Mouse (Mus musculus) MEL (cell line): ENCODE results near the gene Pdcd1. TPM values are rescaled to one million over a fixed set of nuclear protein-coding genes. Genes with fewer than 3 reads are reported as not detected.

Source experiments
- DNase-seq: peaks from one replicate; pipeline ENCODE4 v3.0.0; 2011; ENCODE audit warnings: low read depth, low spot score
- H3K27ac ChIP-seq: 2 replicates; pipeline ENCODE4 v1.5.1; 2012; ENCODE audit warnings: low read depth, mild to moderate bottlenecking, control low read depth, low read length, moderate library complexity; ENCODE audit not compliant: control insufficient read depth
- H3K27me3 ChIP-seq, 2 experiments: fragments of 150-350 bp in 1 of 2; sonication (generic) in 1 of 2; 2 replicates each; pipeline ENCODE4 v1.6.1; 2012; ENCODE audit warnings: low read length in 2 of 2, mild to moderate bottlenecking in 2 of 2, improper control_type of control experiment in 1 of 2, moderate library complexity in 1 of 2; ENCODE audit not compliant: insufficient read depth in 2 of 2, control insufficient read depth in 1 of 2
- H3K36me3 ChIP-seq, 2 experiments: 2 replicates each; pipeline ENCODE4 v1.6.1; 2012 to 2014; ENCODE audit warnings: low read length in 2 of 2, improper control_type of control experiment in 1 of 2, inconsistent platforms in 1 of 2, mild to moderate bottlenecking in 1 of 2; ENCODE audit not compliant: insufficient read depth in 2 of 2, control insufficient read depth in 1 of 2
- H3K4me1 ChIP-seq, 2 experiments: fragments of 150-350 bp in 1 of 2; sonication (generic) in 1 of 2; 2 replicates each; pipeline ENCODE4 v1.6.1; 2012; ENCODE audit warnings: low read length in 2 of 2, improper control_type of control experiment in 1 of 2, mild to moderate bottlenecking in 1 of 2; ENCODE audit not compliant: insufficient read depth in 2 of 2, control insufficient read depth in 1 of 2
- H3K4me3 ChIP-seq, 2 experiments: fragments of 150-350 bp in 1 of 2; sonication (generic) in 1 of 2; 2 replicates each; pipeline ENCODE4 v1.5.1; 2012; ENCODE audit warnings: low read depth in 2 of 2, low read length in 2 of 2, mild to moderate bottlenecking in 2 of 2, moderate library complexity in 2 of 2, control low read depth in 1 of 2, improper control_type of control experiment in 1 of 2; ENCODE audit not compliant: control insufficient read depth in 1 of 2, insufficient read depth in 1 of 2
- H3K79me2 ChIP-seq: 2 replicates; pipeline ENCODE4 v1.6.1; 2012; ENCODE audit warnings: mild to moderate bottlenecking, low read length, moderate library complexity; ENCODE audit not compliant: control insufficient read depth, poor library complexity, insufficient read depth
- H3K9ac ChIP-seq: 2 replicates; pipeline ENCODE4 v1.6.1; 2012; ENCODE audit warnings: low read depth, mild to moderate bottlenecking, control low read depth, low read length, moderate library complexity; ENCODE audit not compliant: control insufficient read depth, poor library complexity, severe bottlenecking
- H3K9me3 ChIP-seq: fragments of 150-350 bp; sonication (generic); replicated peaks from 2 replicates; pipeline ENCODE4 v1.6.1; 2012; ENCODE audit warnings: mild to moderate bottlenecking, low read length, improper control_type of control experiment, moderate library complexity; ENCODE audit not compliant: insufficient read depth
- BHLHE40 ChIP-seq: IDR thresholded peaks from 2 replicates; pipeline ENCODE4 v1.6.1; 2012; ENCODE audit warnings: low read depth, mild to moderate bottlenecking, inconsistent platforms, low read length, improper control_type of control experiment, borderline replicate concordance
- CHD1 ChIP-seq: IDR thresholded peaks from 2 replicates; pipeline ENCODE4 v1.6.1; 2012; ENCODE audit warnings: low read depth, mild to moderate bottlenecking, inconsistent platforms, low read length, improper control_type of control experiment
- CHD2 ChIP-seq: IDR thresholded peaks from 2 replicates; pipeline ENCODE4 v1.6.1; 2011; ENCODE audit warnings: low read length, improper control_type of control experiment
- E2F4 ChIP-seq: IDR thresholded peaks from 2 replicates; pipeline ENCODE4 v1.6.1; 2011; ENCODE audit warnings: low read depth, low read length, improper control_type of control experiment, borderline replicate concordance
- ELF1 ChIP-seq: IDR thresholded peaks from 2 replicates; pipeline ENCODE4 v1.6.1; 2014; ENCODE audit warnings: low read depth, mild to moderate bottlenecking, inconsistent platforms, low read length, improper control_type of control experiment, moderate library complexity
- EP300 ChIP-seq, 2 experiments: IDR thresholded peaks; 2 replicates each; pipeline ENCODE4 v1.6.1; 2011; ENCODE audit warnings: improper control_type of control experiment in 2 of 2, low read length in 2 of 2, low read depth in 1 of 2, mild to moderate bottlenecking in 1 of 2
- ETS1 ChIP-seq: IDR thresholded peaks from 2 replicates; pipeline ENCODE4 v1.6.1; 2012; ENCODE audit warnings: low read depth, mild to moderate bottlenecking, inconsistent platforms, low read length, improper control_type of control experiment, moderate library complexity
- GABPA ChIP-seq: IDR thresholded peaks from 2 replicates; pipeline ENCODE4 v1.6.1; 2012; ENCODE audit warnings: low read depth, mild to moderate bottlenecking, inconsistent platforms, low read length, improper control_type of control experiment, moderate library complexity
- HCFC1 ChIP-seq: IDR thresholded peaks from 2 replicates; pipeline ENCODE4 v1.6.1; 2012; ENCODE audit warnings: low read depth, mild to moderate bottlenecking, inconsistent platforms, low read length, improper control_type of control experiment, moderate library complexity
- JUND ChIP-seq: IDR thresholded peaks from 2 replicates; pipeline ENCODE4 v1.6.1; 2011; ENCODE audit warnings: low read depth, mild to moderate bottlenecking, improper control_type of control experiment, low read length
- MAFK ChIP-seq: IDR thresholded peaks from 2 replicates; pipeline ENCODE4 v1.6.1; 2011; ENCODE audit warnings: low read depth, mild to moderate bottlenecking, low read length, improper control_type of control experiment, borderline replicate concordance
- MAX ChIP-seq: IDR thresholded peaks from 2 replicates; pipeline ENCODE4 v1.6.1; 2011; ENCODE audit warnings: low read length, improper control_type of control experiment
- MAZ ChIP-seq: IDR thresholded peaks from 2 replicates; pipeline ENCODE4 v1.6.1; 2012; ENCODE audit warnings: low read depth, mild to moderate bottlenecking, inconsistent platforms, low read length, improper control_type of control experiment
- MYC ChIP-seq: IDR thresholded peaks from 2 replicates; pipeline ENCODE4 v1.6.1; 2011; ENCODE audit warnings: low read depth, mild to moderate bottlenecking, low read length, improper control_type of control experiment, moderate library complexity
- POLR2A ChIP-seq, 2 experiments: IDR thresholded peaks; 2 replicates each; pipeline ENCODE4 v1.6.1; 2011 to 2012; ENCODE audit warnings: low read length in 2 of 2, mild to moderate bottlenecking in 2 of 2, control low read depth in 1 of 2, improper control_type of control experiment in 1 of 2, low read depth in 1 of 2, moderate library complexity in 1 of 2; ENCODE audit not compliant: control insufficient read depth in 1 of 2, insufficient read depth in 1 of 2, poor library complexity in 1 of 2
- POLR2AphosphoS2 ChIP-seq: IDR thresholded peaks from 2 replicates; pipeline ENCODE4 v1.6.1; 2011; ENCODE audit warnings: low read length, improper control_type of control experiment
- SMC3 ChIP-seq: IDR thresholded peaks from 2 replicates; pipeline ENCODE4 v1.6.1; 2011; ENCODE audit warnings: low read depth, low read length, improper control_type of control experiment
- UBTF ChIP-seq: IDR thresholded peaks from 2 replicates; pipeline ENCODE4 v1.6.1; 2012; ENCODE audit warnings: low read depth, mild to moderate bottlenecking, inconsistent platforms, low read length, improper control_type of control experiment, moderate library complexity, borderline replicate concordance; ENCODE audit not compliant: insufficient read depth
- USF2 ChIP-seq, 2 experiments: IDR thresholded peaks; 2 replicates each; pipeline ENCODE4 v1.6.1; 2011 to 2012; ENCODE audit warnings: improper control_type of control experiment in 2 of 2, low read length in 2 of 2, borderline replicate concordance in 1 of 2, inconsistent platforms in 1 of 2, low read depth in 1 of 2, mild to moderate bottlenecking in 1 of 2; ENCODE audit not compliant: insufficient read depth in 1 of 2
- ZC3H11A ChIP-seq: IDR thresholded peaks from 2 replicates; pipeline ENCODE4 v1.6.1; 2012; ENCODE audit warnings: low read depth, mild to moderate bottlenecking, inconsistent platforms, low read length, improper control_type of control experiment
- ZKSCAN1 ChIP-seq: IDR thresholded peaks from 2 replicates; pipeline ENCODE4 v1.6.1; 2012; ENCODE audit warnings: low read depth, mild to moderate bottlenecking, inconsistent platforms, low read length, improper control_type of control experiment, moderate library complexity
- polyA plus RNA-seq, 2 experiments: library from polyadenylated mRNA; stranded (reverse) in 1 of 2; unstranded in 1 of 2; fragments of >175 nt in 1 of 2; fragments of >200 nt in 1 of 2; gene quantifications; 2 replicates each; pipeline versions ENCODE4 v1.2.1 to v1.2.4; 2012; ENCODE audit warnings: low replicate concordance in 2 of 2, low read depth in 1 of 2; ENCODE audit not compliant: insufficient read length in 2 of 2, insufficient read depth in 1 of 2, missing spikeins in 1 of 2
- total RNA-seq: library from RNA; depleted of rRNA; stranded (reverse); fragments of 300-350 nt; gene quantifications from 2 replicates; pipeline ENCODE4 v1.2.3, GENCODE M21; 2012

Pdcd1 gene
- total and polyA plus RNA-seq, 3 experiments = 0.13 TPM; not detected in 2

- no peak overlapping the region for H3K27ac ChIP-seq
- H3K9ac ChIP-seq = no peak overlapping the region
- H3K4me3 ChIP-seq = no peak overlapping the region
- H3K79me2 ChIP-seq = no peaks in the 10 kb centered on the region
- H3K4me1 ChIP-seq = peaks cover under 1% of the 10 kb centered on the region in 2 experiments
- H3K27me3 ChIP-seq = peaks cover 0 to 5% of the 10 kb centered on the region in 2 experiments; a peak in 3 of 4 replicates
- TF ChIP-seq ELF1 (no peak), MYC (no peak), GABPA (no peak), POLR2AphosphoS2 (no peak), SMC3 (no peak), MAZ (no peak), JUND (no peak), USF2 (IDR thresholded peaks at IDR 0.05; ENCODE audit: borderline replicate concordance in 1 of 2, insufficient read depth in 1 of 2, low read depth in 1 of 2, low read length in 2 of 2) (no peak), CHD2 (no peak), CHD1 (no peak), BHLHE40 (no peak), POLR2A (IDR thresholded peaks at IDR 0.05; ENCODE audit: control insufficient read depth in 1 of 2, insufficient read depth in 1 of 2, low read depth in 1 of 2, low read length in 2 of 2, poor library complexity in 1 of 2) (no peak), UBTF (no peak), MAFK (no peak), E2F4 (no peak), ETS1 (no peak), ZKSCAN1 (no peak), ZC3H11A (no peak), MAX (no peak)
- peaks cover 0 to 1% of the 10 kb centered on the region in 2 experiments; a peak in 1 of 4 replicates for H3K36me3 ChIP-seq
- no peak for DNase-seq
- H3K9me3 ChIP-seq = no peaks in the 10 kb centered on the region
These were observed 24.7 kb downstream of the Pdcd1 start for GRCm38 (mm10) chr1:94027506-94028108.

- no peaks in the 10 kb centered on the region for H3K9me3 ChIP-seq
- H3K9ac ChIP-seq = no peak within 1 kb of the TSS
- no peaks in the 10 kb centered on the region for H3K4me1 ChIP-seq
- TF ChIP-seq SMC3 (no peak), UBTF (no peak), EP300 (IDR thresholded peaks at IDR 0.05; ENCODE audit: low read depth in 1 of 2, low read length in 2 of 2) (no peak), HCFC1 (no peak), CHD1 (no peak), GABPA (no peak)
- DNase-seq = no peak
- H3K79me2 ChIP-seq = no peaks in the 10 kb centered on the region
- H3K36me3 ChIP-seq = no peaks in the 10 kb centered on the region
- no peak within 1 kb of the TSS for H3K27ac ChIP-seq
- H3K27me3 ChIP-seq = peaks cover 9% of the 10 kb centered on the region in 2 experiments; a peak in 3 of 4 replicates
- H3K4me3 ChIP-seq = no peak within 1 kb of the TSS
These were observed 32.2 kb downstream of the Pdcd1 start, which contains the start of gene Neu4 for GRCm38 (mm10) chr1:94020151-94020550. TSS of gene Neu4 (plus strand) at chr1:94020451.
